Mouse (Mus musculus): ENCODE measurements around the gene Actbl2.

GRCm38 (mm10) chr13:111236461-111236864 is 18.4 kb upstream of the Actbl2 start:
- no peak for TF ChIP-seq CTCF (IDR thresholded peaks at IDR 0.05; ENCODE audit: control insufficient read depth, insufficient read depth, insufficient replicate concordance, low read depth, low read length)
- TF ChIP-seq POLR2A (IDR thresholded peaks at IDR 0.05; ENCODE audit: control insufficient read depth, low read depth, low read length) = no peak

Measured in testis, adult 2 months (tissue).